Mouse (Mus musculus): Measurements from ENCODE around the gene Calcoco2. TPM values are rescaled to one million over a fixed set of nuclear protein-coding genes. Genes with fewer than 3 reads are reported as not detected.

Calcoco2 gene
- polyA plus RNA-seq, 1 experiment from 2014 or later = not detected

DNA sequence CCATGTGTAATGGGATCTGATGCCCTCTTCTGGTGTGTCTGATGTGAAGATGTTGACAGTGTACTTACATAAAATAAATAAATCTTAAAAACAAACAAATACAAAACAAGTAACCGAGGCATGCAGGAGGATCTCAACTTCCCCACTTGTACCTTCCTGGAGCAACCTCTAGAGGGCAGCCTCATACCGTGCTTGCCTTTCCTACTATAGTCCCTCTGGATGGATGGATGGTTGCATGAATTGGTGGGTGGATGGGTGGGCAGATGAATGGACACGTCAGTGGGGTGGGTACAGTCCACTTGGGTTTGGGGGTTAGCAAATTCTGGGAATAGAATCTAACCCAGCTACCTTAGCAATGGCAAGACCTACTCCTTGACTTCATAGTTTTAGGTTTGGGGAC lies 18.4 kb downstream of the Calcoco2 start:
- 15% methylated on average over 3 of the region's 3 CpGs for WGBS
- no peak overlapping the region for H3K9ac ChIP-seq (ENCODE audit: low read length)

DNA sequence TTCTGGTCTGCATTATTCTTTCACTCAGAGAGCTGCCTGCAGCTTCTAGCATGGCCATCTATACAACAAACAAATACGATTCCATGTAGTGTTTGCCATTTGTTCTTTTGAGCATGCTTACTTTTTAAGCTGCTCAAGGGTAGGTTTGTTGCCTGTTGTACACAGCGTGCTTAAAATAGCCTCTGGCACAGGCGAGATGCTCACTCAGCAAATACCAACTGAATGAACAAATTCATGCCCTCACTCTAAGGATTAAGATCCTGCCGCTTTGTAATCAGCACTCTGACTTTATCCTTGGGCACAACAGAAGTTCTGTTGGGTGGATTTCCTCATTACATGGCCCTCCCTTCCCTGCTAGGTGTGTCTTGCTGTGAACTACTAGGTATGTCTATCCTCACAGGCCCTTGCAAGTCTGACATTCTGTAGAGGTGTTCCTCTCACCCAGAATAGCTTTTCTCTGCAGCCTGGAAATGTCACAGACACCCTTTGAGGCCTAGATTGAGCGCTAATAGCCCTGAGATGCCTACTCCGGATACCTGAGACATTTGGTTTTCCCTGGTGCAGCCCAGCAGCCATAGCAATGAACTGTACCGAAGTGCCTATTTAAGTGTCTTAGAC lies 19.0 kb downstream of the Calcoco2 start:
- Histone ChIP-seq H3K27ac (ENCODE audit: low read depth, low read length) (no peak overlapping the region), H3K9ac (ENCODE audit: low read length) (no peak overlapping the region), H3K9me3 (ENCODE audit: control insufficient read depth, low read length) (0 out of 2 replicates have a peak, but pooled peaks cover 2% of the 10 kb centered on the region), H3K36me3 (ENCODE audit: control insufficient read depth, insufficient read depth, low read length) (no peaks in the 10 kb centered on the region), H3K27me3 (ENCODE audit: control insufficient read depth, insufficient read depth, low read length) (no peaks in the 10 kb centered on the region), H3K4me2 (ENCODE audit: low read depth, low read length, severe bottlenecking) (no peak overlapping the region), H3K4me1 (replicated peaks; ENCODE audit: control insufficient read depth, insufficient read depth, low read length) (no peaks in the 10 kb centered on the region), H3K4me3 (ENCODE audit: low read depth, low read length) (no peak overlapping the region)
- no peak for DNase-seq (ENCODE audit: low spot score)
- no peak for ATAC-seq (replicated peaks; ENCODE audit: low FRiP score)
- WGBS = 44% methylated on average over 7 of the region's 7 CpGs

More for the DNA sequence above, 18.4 kb downstream of the Calcoco2 start:
- Histone ChIP-seq H3K4me3 (ENCODE audit: low read depth, low read length) (no peak overlapping the region), H3K9me3 (ENCODE audit: control insufficient read depth, low read length) (0 out of 2 replicates have a peak, but pooled peaks cover under 1% of the 10 kb centered on the region), H3K4me2 (ENCODE audit: low read depth, low read length, severe bottlenecking) (no peak overlapping the region), H3K36me3 (ENCODE audit: control insufficient read depth, insufficient read depth, low read length) (no peaks in the 10 kb centered on the region), H3K27ac (ENCODE audit: low read depth, low read length) (no peak overlapping the region), H3K4me1 (replicated peaks; ENCODE audit: control insufficient read depth, insufficient read depth, low read length) (no peaks in the 10 kb centered on the region), H3K27me3 (ENCODE audit: control insufficient read depth, insufficient read depth, low read length) (no peaks in the 10 kb centered on the region)
- ATAC-seq (replicated peaks; ENCODE audit: low FRiP score) = no peak
- DNase-seq (ENCODE audit: low spot score) = peak; percentile 68

GRCm38 (mm10) chr11:96091073-96091472 lies 20.7 kb downstream of the Calcoco2 start:
- DNase-seq (ENCODE audit: low spot score) = no peak
- H3K27ac ChIP-seq (ENCODE audit: low read depth, low read length) = no peak overlapping the region
- no peaks in the 10 kb centered on the region for H3K4me1 ChIP-seq (replicated peaks; ENCODE audit: control insufficient read depth, insufficient read depth, low read length)
- 0 out of 2 replicates have a peak, but pooled peaks cover 2% of the 10 kb centered on the region for H3K9me3 ChIP-seq (ENCODE audit: control insufficient read depth, low read length)
- no peaks in the 10 kb centered on the region for H3K36me3 ChIP-seq (ENCODE audit: control insufficient read depth, insufficient read depth, low read length)
- no peak for ATAC-seq (replicated peaks; ENCODE audit: low FRiP score)
- no peak overlapping the region for H3K4me2 ChIP-seq (ENCODE audit: low read depth, low read length, severe bottlenecking)
- H3K4me3 ChIP-seq (ENCODE audit: low read depth, low read length) = no peak overlapping the region
- 69% methylated on average over 2 of the region's 2 CpGs for WGBS
- H3K9ac ChIP-seq (ENCODE audit: low read length) = no peak overlapping the region
- no peaks in the 10 kb centered on the region for H3K27me3 ChIP-seq (ENCODE audit: control insufficient read depth, insufficient read depth, low read length)

DNA sequence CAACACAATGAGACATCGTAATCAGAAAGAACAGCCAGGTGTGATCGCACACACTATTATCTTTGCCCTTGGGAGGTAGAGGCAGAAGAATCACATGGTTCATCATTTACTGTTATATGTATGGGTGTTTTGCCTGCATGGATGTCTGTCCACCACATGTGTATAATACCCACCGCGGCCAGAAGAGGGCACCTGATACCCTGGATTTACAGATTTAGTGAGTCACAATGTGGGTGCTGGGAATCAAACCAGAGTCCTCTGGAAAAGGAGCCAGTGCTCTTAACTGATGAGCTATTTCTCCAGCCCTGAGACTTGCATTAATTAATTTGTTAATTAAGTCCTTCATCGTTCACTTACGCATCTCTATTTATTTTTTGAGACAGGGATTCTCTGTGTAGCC lies 23.8 kb downstream of the Calcoco2 start:
- H3K9me3 ChIP-seq (ENCODE audit: control insufficient read depth, low read length) = 0 out of 2 replicates have a peak, but pooled peaks cover 2% of the 10 kb centered on the region
- WGBS = 85% methylated on average over 6 of the region's 6 CpGs
- H3K9ac ChIP-seq (ENCODE audit: low read length) = no peak overlapping the region
- H3K27ac ChIP-seq (ENCODE audit: low read depth, low read length) = no peak overlapping the region
- no peaks in the 10 kb centered on the region for H3K4me1 ChIP-seq (replicated peaks; ENCODE audit: control insufficient read depth, insufficient read depth, low read length)
- no peaks in the 10 kb centered on the region for H3K27me3 ChIP-seq (ENCODE audit: control insufficient read depth, insufficient read depth, low read length)
- H3K36me3 ChIP-seq (ENCODE audit: control insufficient read depth, insufficient read depth, low read length) = no peaks in the 10 kb centered on the region
- H3K4me2 ChIP-seq (ENCODE audit: low read depth, low read length, severe bottlenecking) = no peak overlapping the region
- ATAC-seq (replicated peaks; ENCODE audit: low FRiP score) (no peak), DNase-seq (ENCODE audit: low spot score) (no peak)
- no peak overlapping the region for H3K4me3 ChIP-seq (ENCODE audit: low read depth, low read length)

DNA sequence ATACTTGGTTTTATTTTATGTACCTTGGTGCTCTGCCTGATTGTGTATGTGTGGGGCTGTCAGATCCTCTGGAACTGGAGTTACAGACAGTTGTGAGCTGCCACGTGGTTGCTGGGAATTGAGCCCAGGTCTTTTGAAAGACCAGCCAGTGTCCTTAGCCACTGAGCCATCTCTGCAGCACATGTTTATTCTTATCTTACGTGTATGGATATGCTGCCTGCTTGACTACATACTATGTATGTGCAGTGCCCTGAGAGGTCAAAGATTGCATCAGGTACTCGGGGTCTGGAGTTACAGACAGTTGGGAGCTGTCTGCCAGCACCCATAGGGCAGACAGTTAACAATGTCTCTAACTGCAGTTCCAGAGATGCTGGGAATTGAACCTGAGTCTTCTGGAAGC lies 29.1 kb downstream of the Calcoco2 start:
- no peak overlapping the region for H3K4me3 ChIP-seq (ENCODE audit: low read depth, low read length)
- H3K27ac ChIP-seq (ENCODE audit: low read depth, low read length) = no peak overlapping the region
- H3K4me1 ChIP-seq (replicated peaks; ENCODE audit: control insufficient read depth, insufficient read depth, low read length) = no peaks in the 10 kb centered on the region
- H3K9me3 ChIP-seq (ENCODE audit: control insufficient read depth, low read length) = no peaks in the 10 kb centered on the region
- no peaks in the 10 kb centered on the region for H3K36me3 ChIP-seq (ENCODE audit: control insufficient read depth, insufficient read depth, low read length)
- H3K27me3 ChIP-seq (ENCODE audit: control insufficient read depth, insufficient read depth, low read length) = no peaks in the 10 kb centered on the region
- DNase-seq (ENCODE audit: low spot score) = no peak
- H3K4me2 ChIP-seq (ENCODE audit: low read depth, low read length, severe bottlenecking) = no peak overlapping the region
- no peak overlapping the region for H3K9ac ChIP-seq (ENCODE audit: low read length)
- no peak for ATAC-seq (replicated peaks; ENCODE audit: low FRiP score)
- 74% methylated on average over 3 of the region's 3 CpGs for WGBS

DNA sequence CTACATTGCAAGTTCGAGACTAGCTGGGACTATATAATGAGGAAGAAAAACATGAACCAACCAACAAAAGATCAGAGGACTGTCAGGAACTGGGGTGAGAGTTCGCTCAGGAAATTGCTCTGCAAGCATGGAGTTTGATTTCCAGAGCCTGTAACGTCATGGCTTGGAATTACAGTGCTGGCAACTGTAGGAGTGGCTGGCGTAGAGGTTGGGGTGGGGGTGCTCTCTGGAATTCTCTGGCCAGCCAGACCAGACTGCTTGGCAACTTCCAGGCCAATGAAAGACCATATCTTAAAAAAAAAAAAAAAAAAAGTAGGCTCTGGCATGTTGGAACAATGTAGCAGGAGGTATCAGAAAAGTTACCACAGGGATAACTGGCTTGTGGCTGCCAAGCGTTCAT lies 31.0 kb downstream of the Calcoco2 start:
- Histone ChIP-seq H3K27me3 (ENCODE audit: control insufficient read depth, insufficient read depth, low read length) (no peaks in the 10 kb centered on the region), H3K9ac (ENCODE audit: low read length) (no peak overlapping the region), H3K4me2 (ENCODE audit: low read depth, low read length, severe bottlenecking) (no peak overlapping the region), H3K27ac (ENCODE audit: low read depth, low read length) (no peak overlapping the region), H3K4me3 (ENCODE audit: low read depth, low read length) (no peak overlapping the region), H3K9me3 (ENCODE audit: control insufficient read depth, low read length) (no peaks in the 10 kb centered on the region), H3K36me3 (ENCODE audit: control insufficient read depth, insufficient read depth, low read length) (no peaks in the 10 kb centered on the region), H3K4me1 (replicated peaks; ENCODE audit: control insufficient read depth, insufficient read depth, low read length) (no peaks in the 10 kb centered on the region)
- WGBS = 85% methylated on average over 5 of the region's 5 CpGs
- no peak for DNase-seq (ENCODE audit: low spot score)
- no peak for ATAC-seq (replicated peaks; ENCODE audit: low FRiP score)

DNA sequence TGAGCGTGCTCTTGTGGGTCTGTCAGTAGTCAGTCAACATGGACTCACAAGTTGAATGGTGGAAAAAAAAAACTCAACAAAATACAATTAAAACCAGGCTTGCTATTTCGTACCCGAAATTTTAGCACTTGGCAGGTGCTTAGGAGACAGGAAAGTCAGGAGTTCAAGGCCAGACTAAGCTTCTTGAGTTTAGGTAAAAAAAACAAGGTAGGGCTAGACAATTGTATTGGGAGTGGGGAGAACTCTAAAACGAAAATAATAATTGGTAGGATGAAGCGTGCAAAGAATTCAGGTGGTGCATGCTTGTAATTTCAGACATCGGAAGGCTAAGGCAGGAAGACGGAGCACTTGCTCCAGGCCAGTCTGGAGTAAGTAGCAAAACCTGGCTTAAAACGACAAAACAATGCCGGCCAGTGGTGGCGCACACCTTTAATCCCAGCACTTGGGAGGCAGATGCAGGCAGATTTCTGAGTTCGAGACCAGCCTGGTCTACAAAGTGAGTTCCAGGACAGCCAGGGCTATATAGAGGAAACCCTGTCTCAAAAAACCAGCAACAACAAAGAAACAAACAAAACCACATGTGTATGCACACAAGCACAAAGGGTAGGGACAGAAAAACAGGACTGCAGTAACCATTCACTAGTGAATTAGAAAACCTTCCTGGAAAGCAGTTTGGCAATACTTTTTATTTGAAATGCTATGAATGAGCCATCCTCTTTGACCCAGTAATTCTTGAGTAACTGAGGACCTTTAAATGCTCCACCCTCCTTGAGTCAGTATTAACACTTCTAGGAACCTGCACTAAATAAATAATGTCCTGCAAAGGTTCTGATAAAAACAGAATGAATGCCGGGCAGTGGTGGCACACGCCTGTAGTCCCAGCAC lies 35.3 kb downstream of the Calcoco2 start:
- H3K36me3 ChIP-seq (ENCODE audit: control insufficient read depth, insufficient read depth, low read length) = peaks cover 4% of the 10 kb centered on the region; the same call in 1 of the 2 replicates
- no peaks in the 10 kb centered on the region for H3K27me3 ChIP-seq (ENCODE audit: control insufficient read depth, insufficient read depth, low read length)
- no peak for DNase-seq (ENCODE audit: low spot score)
- no peaks in the 10 kb centered on the region for H3K9me3 ChIP-seq (ENCODE audit: control insufficient read depth, low read length)
- no peak for ATAC-seq (replicated peaks; ENCODE audit: low FRiP score)
- H3K4me1 ChIP-seq (replicated peaks; ENCODE audit: control insufficient read depth, insufficient read depth, low read length) = peaks cover 6% of the 10 kb centered on the region
- peak overlapping the region; percentile 51 for H3K9ac ChIP-seq (ENCODE audit: low read length)
- H3K4me3 ChIP-seq (ENCODE audit: low read depth, low read length) = peak overlapping the region; percentile 32
- H3K4me2 ChIP-seq (ENCODE audit: low read depth, low read length, severe bottlenecking) = peak overlapping the region; percentile 53
- WGBS = 66% methylated on average over 13 of the region's 13 CpGs
- H3K27ac ChIP-seq (ENCODE audit: low read depth, low read length) = peak overlapping the region; percentile 46; the same call in 1 of the 2 replicates

DNA sequence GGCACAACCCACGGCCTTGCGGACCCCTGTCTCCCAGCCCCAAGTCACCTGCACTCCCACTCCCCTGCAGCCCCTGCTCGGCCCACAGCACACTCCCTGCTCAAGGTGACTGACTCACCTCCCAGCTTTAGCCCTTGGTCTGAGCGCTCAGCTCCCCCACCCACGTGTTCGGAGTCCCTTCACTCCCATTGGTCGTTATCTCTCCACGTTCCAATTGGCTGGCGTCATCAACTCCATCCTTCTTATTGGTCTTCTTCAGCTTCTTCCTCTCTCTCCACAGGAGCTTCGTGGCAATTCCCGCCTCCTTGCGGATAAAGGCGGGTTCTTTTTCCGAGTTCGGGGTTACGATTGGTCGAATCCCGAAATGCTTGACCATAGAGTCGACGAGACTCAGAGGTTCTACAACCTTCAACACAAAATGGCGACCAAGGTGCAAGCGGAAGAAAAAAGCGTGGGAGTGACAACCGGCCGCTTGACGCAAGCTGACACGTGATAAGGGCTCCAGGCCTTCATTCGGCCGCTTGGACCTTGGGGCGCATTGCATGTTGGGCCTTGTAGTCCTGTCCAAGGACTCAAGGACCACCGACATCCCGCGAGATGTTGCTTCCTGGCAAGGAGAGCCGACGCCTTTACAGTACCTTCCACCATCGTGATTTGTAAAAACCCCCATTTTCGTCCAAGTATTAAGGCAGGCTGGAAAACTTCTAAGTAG lies 36.1 kb downstream of the Calcoco2 start, which contains the start of gene Atp5g1:
Gene Atp5g1, minus strand, starts transcription at position 162 of the 712 bp plus-strand sequence.
- ATAC-seq (replicated peaks; ENCODE audit: low FRiP score) (peak; percentile 98), DNase-seq (ENCODE audit: low spot score) (peak; percentile 98)
- peak within 1 kb of the TSS; percentile 74 for H3K4me3 ChIP-seq (ENCODE audit: low read depth, low read length)
- H3K36me3 ChIP-seq (ENCODE audit: control insufficient read depth, insufficient read depth, low read length) = peaks cover 6% of the 10 kb centered on the region; the same call in 1 of the 2 replicates
- peak within 1 kb of the TSS; percentile 98 for H3K4me2 ChIP-seq (ENCODE audit: low read depth, low read length, severe bottlenecking)
- H3K27ac ChIP-seq (ENCODE audit: low read depth, low read length) = peak within 1 kb of the TSS; percentile 46; the same call in 1 of the 2 replicates
- H3K9ac ChIP-seq (ENCODE audit: low read length) = peak within 1 kb of the TSS; percentile 79
- peaks cover 6% of the 10 kb centered on the region for H3K4me1 ChIP-seq (replicated peaks; ENCODE audit: control insufficient read depth, insufficient read depth, low read length)
- no peaks in the 10 kb centered on the region for H3K27me3 ChIP-seq (ENCODE audit: control insufficient read depth, insufficient read depth, low read length)
- 0% methylated on average over 37 of the region's 37 CpGs for WGBS
- no peaks in the 10 kb centered on the region for H3K9me3 ChIP-seq (ENCODE audit: control insufficient read depth, low read length)

Measured in forebrain, embryonic 11.5 days (tissue).